Mouse (Mus musculus): ENCODE measurements around the gene 2410004P03Rik. TPM values are rescaled to one million over a fixed set of nuclear protein-coding genes. Genes with fewer than 3 reads are reported as not detected.

2410004P03Rik gene
- 11.2 and 15.0 TPM in 2 replicates for polyA plus RNA-seq (2012; rRNA removed)

DNA sequence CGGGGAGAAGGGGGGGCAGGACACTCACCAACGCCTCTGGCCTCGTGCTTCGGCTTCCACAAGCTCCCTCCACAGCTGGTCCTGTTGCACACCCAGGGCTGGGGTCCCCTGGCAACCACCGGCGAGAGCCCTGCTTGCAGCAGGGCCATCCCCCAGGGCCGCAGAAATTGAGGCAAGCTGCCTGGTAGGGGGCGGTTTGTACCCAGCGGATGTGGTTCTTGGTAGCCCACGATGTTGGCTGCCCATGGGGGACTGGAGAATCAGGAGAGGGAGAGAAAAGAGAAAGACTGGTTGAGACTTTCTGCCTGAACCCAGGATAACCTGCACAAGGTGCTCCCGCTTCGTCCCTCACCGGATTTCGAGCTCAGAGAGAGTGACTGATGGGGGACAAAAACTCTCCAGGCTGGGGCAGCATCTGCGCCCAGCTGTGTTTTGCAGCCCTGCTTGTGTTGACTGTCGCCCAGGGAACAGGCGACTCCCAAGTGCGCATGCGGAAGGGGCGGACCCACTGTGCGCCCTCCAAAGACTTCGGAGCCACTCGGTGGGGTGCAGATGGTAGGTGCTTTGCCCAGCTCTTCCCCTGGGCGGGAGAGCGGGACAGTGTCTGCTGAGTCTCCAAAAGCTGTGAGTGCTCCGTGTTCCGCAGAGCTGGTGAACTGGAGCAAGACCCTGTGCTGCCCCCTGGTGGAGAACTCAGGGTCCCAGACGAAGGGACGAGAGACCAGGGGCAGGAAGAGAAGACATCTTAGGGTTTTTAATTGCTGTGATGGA lies at the start of gene 2410004P03Rik:
2410004P03Rik (minus strand) TSS at position 628 of the 771 bp plus-strand sequence.
- 7% methylated on average over 29 of the region's 29 CpGs for WGBS
- Histone ChIP-seq H3K4me1 (ENCODE audit: control insufficient read depth, insufficient read depth, low read length) (no peaks in the 10 kb centered on the region), H3K4me3 (replicated peaks; ENCODE audit: extremely low read depth, low read depth, low read length) (peak within 1 kb of the TSS; percentile 66)
- peak; percentile 79 for DNase-seq
- TF ChIP-seq CTCF (IDR thresholded peaks at IDR 0.05; ENCODE audit: insufficient read depth, low read length) (peak; percentile 82), POLR2A (IDR thresholded peaks at IDR 0.05; ENCODE audit: borderline replicate concordance, extremely low read depth, low read depth, low read length) (peak; percentile 21; the same call in 1 of the 2 replicates)

DNA sequence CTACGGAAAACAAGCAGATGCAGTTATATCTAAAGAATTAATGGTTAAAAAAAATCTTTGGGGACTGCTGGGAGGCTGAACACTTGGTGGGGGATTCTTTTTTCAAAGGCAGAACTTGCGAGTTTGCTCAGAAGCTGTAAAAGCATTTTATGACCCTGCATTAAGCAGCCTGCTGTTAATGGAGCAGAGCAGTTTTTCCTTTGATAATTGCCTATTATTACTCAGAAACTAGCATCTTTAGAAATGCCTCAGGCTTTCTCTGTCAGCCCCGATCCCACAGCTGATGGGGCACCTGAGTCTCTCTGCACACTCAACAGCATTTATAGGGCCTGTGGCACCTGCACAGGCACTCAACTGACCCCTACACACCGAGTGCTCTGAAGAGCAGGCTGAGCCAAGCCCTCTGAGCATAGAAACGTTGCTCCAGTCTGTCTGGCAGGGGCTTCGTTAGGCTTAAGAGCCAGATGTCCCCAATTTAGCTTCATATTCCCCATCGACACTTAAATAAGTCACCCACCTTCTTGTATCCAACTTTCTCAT lies 49.7 kb upstream of the 2410004P03Rik start:
- Histone ChIP-seq H3K4me3 (replicated peaks; ENCODE audit: extremely low read depth, low read depth, low read length) (no peak overlapping the region), H3K4me1 (ENCODE audit: control insufficient read depth, insufficient read depth, low read length) (no peaks in the 10 kb centered on the region)
- 63% methylated on average over 7 of the region's 7 CpGs for WGBS
- DNase-seq, result no peak
- TF ChIP-seq CTCF (IDR thresholded peaks at IDR 0.05; ENCODE audit: insufficient read depth, low read length) (no peak), POLR2A (IDR thresholded peaks at IDR 0.05; ENCODE audit: borderline replicate concordance, extremely low read depth, low read depth, low read length) (no peak)

DNA sequence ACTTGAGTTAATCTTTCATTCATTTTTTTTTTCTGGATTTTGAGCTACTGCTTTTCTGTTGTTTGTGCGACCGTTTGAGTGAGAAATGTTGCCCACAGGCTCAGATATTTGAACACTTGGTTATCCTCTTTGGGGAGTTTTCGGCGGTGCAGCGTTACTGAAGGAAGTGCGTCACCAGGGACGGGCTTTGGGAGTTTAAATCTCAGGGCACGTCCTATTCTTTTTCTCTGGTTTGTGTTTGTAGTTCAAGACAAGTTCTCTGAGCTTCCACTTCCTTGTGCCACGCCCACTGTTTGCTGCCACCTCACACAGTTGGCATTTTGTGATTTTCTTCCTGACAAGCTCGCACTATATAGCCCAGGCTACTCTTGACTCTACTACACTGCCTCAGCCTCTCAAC lies 47.0 kb upstream of the 2410004P03Rik start:
- Histone ChIP-seq H3K4me1 (ENCODE audit: control insufficient read depth, insufficient read depth, low read length) (no peaks in the 10 kb centered on the region), H3K4me3 (replicated peaks; ENCODE audit: extremely low read depth, low read depth, low read length) (no peak overlapping the region)
- DNase-seq, result no peak
- TF ChIP-seq CTCF (IDR thresholded peaks at IDR 0.05; ENCODE audit: insufficient read depth, low read length) (no peak), POLR2A (IDR thresholded peaks at IDR 0.05; ENCODE audit: borderline replicate concordance, extremely low read depth, low read depth, low read length) (no peak)
- WGBS, result 48% methylated on average over 10 of the region's 10 CpGs

DNA sequence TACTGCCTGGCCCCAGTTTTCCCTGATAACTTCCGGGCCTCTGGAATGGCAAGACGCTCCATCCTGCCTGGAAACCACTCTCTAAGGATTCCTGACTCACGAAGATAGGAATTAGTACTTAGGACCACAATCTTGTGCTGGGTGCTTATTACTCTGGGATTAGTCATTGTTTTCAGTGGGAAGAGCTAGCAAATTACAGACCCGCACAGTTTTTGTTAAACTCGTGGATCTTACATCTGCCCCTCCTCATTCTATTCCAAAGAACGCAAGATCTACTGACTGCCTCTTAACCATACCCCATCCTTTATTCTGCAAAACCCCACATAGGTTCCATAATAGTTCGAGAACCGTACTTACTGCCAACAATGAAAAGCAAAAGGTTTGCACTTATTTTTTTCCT lies 45.6 kb upstream of the 2410004P03Rik start:
- WGBS, result 83% methylated on average over 8 of the region's 8 CpGs

DNA sequence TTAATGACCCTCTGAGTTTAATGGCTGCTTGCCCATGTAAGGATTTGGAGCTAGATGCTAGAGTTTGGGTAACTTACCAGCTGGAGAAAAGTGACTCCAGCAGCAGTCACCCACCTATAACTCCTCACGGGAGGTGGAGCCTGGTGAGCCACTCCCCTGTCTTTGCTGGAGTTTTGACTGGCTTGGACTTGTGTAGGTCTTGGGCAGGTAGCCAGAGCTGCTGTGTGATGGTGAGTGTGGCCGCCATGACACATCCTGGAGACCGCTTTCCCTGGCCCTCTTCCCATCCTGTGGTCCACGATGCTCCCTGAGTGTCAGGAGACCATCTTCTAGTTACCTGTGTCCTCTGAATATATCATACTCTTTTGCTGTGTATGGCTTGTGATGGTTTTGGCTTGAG lies 44.2 kb upstream of the 2410004P03Rik start:
- no peak overlapping the region for H3K4me3 ChIP-seq (replicated peaks; ENCODE audit: extremely low read depth, low read depth, low read length)
- no peak for DNase-seq
- no peaks in the 10 kb centered on the region for H3K4me1 ChIP-seq (ENCODE audit: control insufficient read depth, insufficient read depth, low read length)
- WGBS, result 78% methylated on average over 4 of the region's 4 CpGs
- TF ChIP-seq CTCF (IDR thresholded peaks at IDR 0.05; ENCODE audit: insufficient read depth, low read length) (no peak), POLR2A (IDR thresholded peaks at IDR 0.05; ENCODE audit: borderline replicate concordance, extremely low read depth, low read depth, low read length) (no peak)

More for the DNA sequence above, 45.6 kb upstream of the 2410004P03Rik start:
- H3K4me3 ChIP-seq (replicated peaks; ENCODE audit: extremely low read depth, low read depth, low read length), result no peak overlapping the region
- DNase-seq, result no peak
- no peaks in the 10 kb centered on the region for H3K4me1 ChIP-seq (ENCODE audit: control insufficient read depth, insufficient read depth, low read length)
- TF ChIP-seq CTCF (IDR thresholded peaks at IDR 0.05; ENCODE audit: insufficient read depth, low read length), result no peak
- no peak for TF ChIP-seq POLR2A (IDR thresholded peaks at IDR 0.05; ENCODE audit: borderline replicate concordance, extremely low read depth, low read depth, low read length)

DNA sequence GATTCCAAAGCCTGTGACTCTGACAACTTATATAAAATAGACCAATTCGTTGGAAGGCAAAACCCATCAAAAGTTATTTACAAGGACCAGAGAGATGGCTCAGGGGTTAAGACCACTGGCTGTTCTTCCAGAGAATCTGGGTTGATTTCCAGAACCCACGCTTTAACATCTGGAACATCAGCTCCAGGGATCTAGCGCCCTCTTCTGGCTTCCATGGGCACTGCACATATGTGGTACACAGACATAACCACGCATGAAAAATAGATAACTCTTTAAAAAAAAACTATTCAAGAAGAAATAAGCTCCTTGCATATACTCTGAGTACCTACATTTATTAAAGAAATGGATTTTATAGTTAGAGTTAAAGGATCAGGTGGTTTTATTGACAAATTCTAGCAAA lies 43.2 kb upstream of the 2410004P03Rik start:
- peak; percentile 44; the same call in 1 of the 2 replicates for TF ChIP-seq CTCF (IDR thresholded peaks at IDR 0.05; ENCODE audit: insufficient read depth, low read length)
- no peak for TF ChIP-seq POLR2A (IDR thresholded peaks at IDR 0.05; ENCODE audit: borderline replicate concordance, extremely low read depth, low read depth, low read length)

DNA sequence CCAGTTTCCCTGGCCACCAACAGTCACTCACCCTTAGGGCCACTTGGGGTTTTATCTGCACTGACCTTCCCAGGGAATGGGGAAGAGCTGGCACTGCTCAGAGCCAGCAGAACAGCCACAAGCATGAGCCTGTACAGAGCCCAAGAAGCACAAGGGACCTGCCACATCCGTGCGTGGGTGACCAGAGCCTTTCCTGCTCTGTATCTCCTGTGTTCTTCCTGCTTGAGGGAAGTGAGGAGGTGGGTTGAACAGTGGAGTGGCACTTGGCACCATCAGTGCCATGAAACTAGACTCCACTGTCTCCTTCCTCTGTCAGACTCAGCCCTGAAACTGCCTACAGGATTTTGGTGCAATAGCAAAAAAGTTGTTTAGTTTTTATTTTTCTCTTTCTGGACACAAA lies 41.1 kb upstream of the 2410004P03Rik start:
- 37% methylated on average over 2 of the region's 2 CpGs for WGBS
- no peak overlapping the region for H3K4me3 ChIP-seq (replicated peaks; ENCODE audit: extremely low read depth, low read depth, low read length)
- TF ChIP-seq POLR2A (IDR thresholded peaks at IDR 0.05; ENCODE audit: borderline replicate concordance, extremely low read depth, low read depth, low read length) (no peak), CTCF (IDR thresholded peaks at IDR 0.05; ENCODE audit: insufficient read depth, low read length) (no peak)
- no peaks in the 10 kb centered on the region for H3K4me1 ChIP-seq (ENCODE audit: control insufficient read depth, insufficient read depth, low read length)
- no peak for DNase-seq

More for the DNA sequence above, 43.2 kb upstream of the 2410004P03Rik start:
- 58% methylated on average over 4 of the region's 4 CpGs for WGBS
- no peaks in the 10 kb centered on the region for H3K4me1 ChIP-seq (ENCODE audit: control insufficient read depth, insufficient read depth, low read length)
- no peak for DNase-seq
- H3K4me3 ChIP-seq (replicated peaks; ENCODE audit: extremely low read depth, low read depth, low read length), result no peak overlapping the region

DNA sequence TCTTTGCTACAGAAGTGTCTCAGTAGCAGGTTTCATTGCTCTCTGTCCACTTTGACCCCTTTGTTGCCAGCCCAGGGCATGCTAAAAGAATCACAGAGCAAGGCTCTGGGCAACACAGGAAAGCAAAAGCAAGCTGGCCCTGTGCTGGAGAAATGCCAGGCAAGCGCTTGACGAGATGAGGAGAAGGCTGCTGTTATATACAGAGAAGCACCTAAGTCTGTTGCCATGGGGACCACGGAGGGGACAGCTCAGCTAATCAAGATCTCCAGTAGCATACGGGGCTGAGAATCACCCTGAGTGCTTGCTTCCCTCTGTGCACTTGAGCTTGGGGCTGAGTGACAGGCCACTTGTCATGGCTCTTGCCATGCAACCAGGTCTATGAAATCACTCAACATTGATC lies 39.5 kb upstream of the 2410004P03Rik start:
- H3K4me3 ChIP-seq (replicated peaks; ENCODE audit: extremely low read depth, low read depth, low read length), result no peak overlapping the region
- 36% methylated on average over 4 of the region's 4 CpGs for WGBS
- TF ChIP-seq CTCF (IDR thresholded peaks at IDR 0.05; ENCODE audit: insufficient read depth, low read length), result no peak
- no peak for TF ChIP-seq POLR2A (IDR thresholded peaks at IDR 0.05; ENCODE audit: borderline replicate concordance, extremely low read depth, low read depth, low read length)

DNA sequence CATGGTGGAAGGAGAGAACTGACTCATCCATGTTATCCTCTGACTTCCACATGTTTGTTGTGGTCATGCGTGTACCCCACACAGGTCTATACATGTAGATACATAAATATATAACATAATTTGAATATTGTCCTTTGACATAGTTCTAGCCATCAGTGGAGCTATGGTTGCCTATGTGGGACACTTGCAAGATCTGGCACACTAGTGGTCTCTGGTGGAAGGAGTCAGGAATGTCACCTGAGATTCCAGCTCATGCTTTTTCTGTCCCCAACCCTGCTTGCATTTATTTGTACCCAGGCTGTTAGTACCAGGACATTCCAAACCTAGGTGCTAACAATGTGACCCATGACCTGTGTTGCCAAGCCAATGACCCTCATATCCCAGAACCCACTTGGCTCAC lies 38.3 kb upstream of the 2410004P03Rik start:
- DNase-seq, result no peak
- no peak overlapping the region for H3K4me3 ChIP-seq (replicated peaks; ENCODE audit: extremely low read depth, low read depth, low read length)
- H3K4me1 ChIP-seq (ENCODE audit: control insufficient read depth, insufficient read depth, low read length), result no peaks in the 10 kb centered on the region
- no peak for TF ChIP-seq CTCF (IDR thresholded peaks at IDR 0.05; ENCODE audit: insufficient read depth, low read length)
- no peak for TF ChIP-seq POLR2A (IDR thresholded peaks at IDR 0.05; ENCODE audit: borderline replicate concordance, extremely low read depth, low read depth, low read length)
- 97% methylated on average over 1 of the region's 1 CpGs for WGBS

More for the DNA sequence above, 39.5 kb upstream of the 2410004P03Rik start:
- H3K4me1 ChIP-seq (ENCODE audit: control insufficient read depth, insufficient read depth, low read length), result no peaks in the 10 kb centered on the region
- no peak for DNase-seq

Data from lung, adult 2 months (tissue).